In the genomic region with DNA sequence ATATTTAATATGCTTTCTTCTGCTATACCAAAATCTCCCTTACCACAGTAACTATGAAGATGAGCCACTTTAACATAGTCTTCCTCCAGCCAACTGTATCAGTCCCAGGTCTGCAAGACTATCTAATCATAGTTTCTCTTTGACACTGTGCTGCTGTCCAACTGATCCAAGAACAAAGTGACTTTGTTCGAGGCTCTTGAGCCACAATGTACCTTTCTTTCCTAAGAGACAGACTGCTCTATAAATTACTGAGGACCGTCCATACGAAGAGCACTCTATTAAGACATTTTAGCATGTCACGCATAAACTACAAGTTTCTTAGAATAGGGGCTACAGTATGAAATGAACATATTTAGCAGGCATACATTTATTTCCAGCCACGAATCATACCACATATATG, we compare ENCODE assay signal across 18 mouse cellular contexts.
"Had no signal": no experiment of that assay in that cellular context is flagged by ENCODE, and none has a peak within 500 bp of the region (broad histone marks: within the 10 kb centered on the region; RNA-seq: fewer than 3 reads in every experiment).

No protein-coding gene starts in this region.

- DNase-seq: kidney, adult 8-10 months; kidney, postnatal 10 days; kidney, postnatal 36 days; lung, adult 2 months; retina, postnatal 1 day; thymus, adult 18-20 months; thymus, postnatal 36 days had no signal

- H3K27ac ChIP-seq: kidney, embryonic 15.5 days; limb, embryonic 10.5 days; limb, embryonic 13.5 days; liver, embryonic 12.5 days; liver, embryonic 15.5 days; midbrain, embryonic 10.5 days; midbrain, embryonic 13.5 days; neural tube, embryonic 13.5 days had no signal

- H3K27me3 ChIP-seq: kidney, embryonic 15.5 days; limb, embryonic 13.5 days; liver, embryonic 12.5 days; liver, embryonic 15.5 days; megakaryocyte, embryonic 14.5 days; midbrain, embryonic 13.5 days; neural tube, embryonic 13.5 days had no signal

- H3K9ac ChIP-seq: kidney, embryonic 15.5 days; limb, embryonic 13.5 days; liver, embryonic 12.5 days; liver, embryonic 15.5 days; midbrain, embryonic 13.5 days; neural tube, embryonic 13.5 days had no signal

- H3K4me2 ChIP-seq: kidney, embryonic 15.5 days; limb, embryonic 13.5 days; liver, embryonic 12.5 days; liver, embryonic 15.5 days; midbrain, embryonic 13.5 days; neural tube, embryonic 13.5 days had no signal

- ATAC-seq: liver, embryonic 12.5 days; midbrain, embryonic 13.5 days; midbrain, embryonic 16.5 days had no signal

- H3K4me3 ChIP-seq: kidney, embryonic 15.5 days; limb, embryonic 10.5 days; limb, embryonic 13.5 days; liver, embryonic 12.5 days; liver, embryonic 15.5 days; megakaryocyte, embryonic 14.5 days; midbrain, embryonic 10.5 days; midbrain, embryonic 13.5 days; myocyte; neural tube, embryonic 13.5 days had no signal

- H3K36me3 ChIP-seq: kidney, embryonic 15.5 days; limb, embryonic 10.5 days; limb, embryonic 13.5 days; liver, embryonic 12.5 days; liver, embryonic 15.5 days; midbrain, embryonic 10.5 days; midbrain, embryonic 13.5 days; neural tube, embryonic 13.5 days had no signal

- H3K4me1 ChIP-seq: kidney, embryonic 15.5 days; limb, embryonic 10.5 days; limb, embryonic 13.5 days; midbrain, embryonic 10.5 days; midbrain, embryonic 13.5 days; neural tube, embryonic 13.5 days had no signal

- H3K9me3 ChIP-seq: kidney, embryonic 15.5 days; limb, embryonic 10.5 days; limb, embryonic 13.5 days; liver, embryonic 12.5 days; liver, embryonic 15.5 days; megakaryocyte, embryonic 14.5 days; midbrain, embryonic 10.5 days; midbrain, embryonic 13.5 days; neural tube, embryonic 13.5 days had no signal
